Mouse (Mus musculus) forebrain, embryonic 16.5 days (tissue): ENCODE measurements at regions not wholly inside any gene's neighbourhood (a gene's known extent, or its start where the extent isn't known, plus 50 kb on each side); places are given as distances from the start of the nearest gene placed in this dataset.

Source experiments
- ATAC-seq: fragments of 200-750 bp; cut with Nextera tagmentation; 2 replicates; pipeline ENCODE4 v1.8.0; 2017; ENCODE audit warnings: mild to moderate bottlenecking, moderate library complexity
- H3K27ac ChIP-seq: fragments of 300-500 bp; sonication (generic); 2 replicates; pipeline ENCODE4 v1.5.1; 2014; ENCODE audit warnings: low read length, control low read depth
- H3K27me3 ChIP-seq: fragments of 300-500 bp; sonication (generic); replicated peaks from 2 replicates; pipeline ENCODE4 v1.6.1; 2014; ENCODE audit warnings: low read length; ENCODE audit not compliant: control insufficient read depth, insufficient read depth
- H3K36me3 ChIP-seq: fragments of 300-500 bp; sonication (generic); 2 replicates; pipeline ENCODE4 v1.6.1; 2014; ENCODE audit not compliant: control insufficient read depth, insufficient read depth
- H3K4me1 ChIP-seq: fragments of 300-500 bp; sonication (generic); replicated peaks from 2 replicates; pipeline ENCODE4 v1.6.1; 2014; ENCODE audit warnings: low read length; ENCODE audit not compliant: control insufficient read depth, insufficient read depth
- H3K4me2 ChIP-seq: fragments of 300-500 bp; sonication (generic); 2 replicates; pipeline ENCODE4 v1.6.1; 2014; ENCODE audit warnings: mild to moderate bottlenecking, low read length, control low read depth
- H3K4me3 ChIP-seq: fragments of 300-500 bp; sonication (generic); replicated peaks from 2 replicates; pipeline ENCODE4 v1.5.1; 2014; ENCODE audit warnings: mild to moderate bottlenecking, low read length, control low read depth
- H3K9ac ChIP-seq: fragments of 300-500 bp; sonication (generic); replicated peaks from 2 replicates; pipeline ENCODE4 v1.6.1; 2014; ENCODE audit warnings: low read depth, low read length, control low read depth
- H3K9me3 ChIP-seq: fragments of 300-500 bp; sonication (generic); 2 replicates; pipeline ENCODE4 v1.6.1; 2016; ENCODE audit warnings: low read length; ENCODE audit not compliant: control insufficient read depth
- WGBS: fragments of 180-500 bp; shearing (Covaris S2); extraction: QIAGEN DNeasy Blood & Tissue Kit; methylation state at CpG from one replicate; pipeline ENCODE4 v1.1.7; 2014; 5-methylcytosine and 5-hydroxymethylcytosine counted together

DNA sequence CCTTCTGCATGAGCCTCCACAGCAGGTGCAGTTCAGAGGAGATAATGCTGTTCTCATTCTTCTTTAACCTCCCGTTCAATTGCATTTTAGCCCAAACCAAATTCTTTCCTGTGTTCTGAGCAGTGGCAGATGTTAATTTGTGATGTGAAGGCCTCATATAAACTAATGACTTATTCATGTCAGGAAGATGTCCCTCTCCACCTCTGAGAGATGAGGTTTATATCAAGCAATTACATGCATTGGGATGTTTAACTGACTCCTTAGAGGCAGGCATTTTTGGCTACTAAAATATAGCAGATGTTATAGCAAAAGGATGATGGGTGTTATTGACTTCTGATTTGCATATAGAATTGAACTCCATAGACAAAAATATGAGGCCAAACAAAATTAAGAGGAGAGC lies 262.1 kb downstream of the Kcna4 start:
- Histone ChIP-seq H3K27me3 (no peaks in the 10 kb centered on the region), H3K9ac (no peak overlapping the region), H3K9me3 (no peaks in the 10 kb centered on the region), H3K4me3 (no peak overlapping the region), H3K4me1 (no peaks in the 10 kb centered on the region), H3K36me3 (no peaks in the 10 kb centered on the region), H3K4me2 (no peak overlapping the region), H3K27ac (no peak overlapping the region)
- 55% methylated on average over 1 of the region's 1 CpGs for WGBS
- no peak for ATAC-seq

DNA sequence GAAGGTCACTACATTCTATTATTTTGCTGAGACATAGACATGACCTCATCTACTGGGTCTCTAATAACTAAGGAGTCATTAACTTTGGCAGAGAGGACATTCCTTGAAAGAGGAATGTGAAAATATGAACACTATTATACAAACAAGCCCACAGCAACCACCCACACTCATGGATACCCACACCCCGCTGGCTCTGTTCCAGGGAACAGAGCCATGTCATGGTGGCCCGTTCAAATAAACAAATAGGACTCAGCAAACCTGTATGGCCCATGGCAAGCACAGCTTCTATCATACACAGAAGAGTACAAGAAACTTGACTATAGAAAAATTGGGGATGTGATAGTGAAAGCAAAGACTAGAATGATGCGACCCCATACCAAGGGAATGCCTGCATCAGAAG lies 265.8 kb downstream of the Kcna4 start:
- 85% methylated on average over 3 of the region's 3 CpGs for WGBS
- Histone ChIP-seq H3K36me3 (no peaks in the 10 kb centered on the region), H3K9ac (no peak overlapping the region), H3K9me3 (no peaks in the 10 kb centered on the region), H3K27me3 (no peaks in the 10 kb centered on the region), H3K27ac (no peak overlapping the region), H3K4me2 (no peak overlapping the region), H3K4me1 (no peaks in the 10 kb centered on the region), H3K4me3 (no peak overlapping the region)
- no peak for ATAC-seq

DNA sequence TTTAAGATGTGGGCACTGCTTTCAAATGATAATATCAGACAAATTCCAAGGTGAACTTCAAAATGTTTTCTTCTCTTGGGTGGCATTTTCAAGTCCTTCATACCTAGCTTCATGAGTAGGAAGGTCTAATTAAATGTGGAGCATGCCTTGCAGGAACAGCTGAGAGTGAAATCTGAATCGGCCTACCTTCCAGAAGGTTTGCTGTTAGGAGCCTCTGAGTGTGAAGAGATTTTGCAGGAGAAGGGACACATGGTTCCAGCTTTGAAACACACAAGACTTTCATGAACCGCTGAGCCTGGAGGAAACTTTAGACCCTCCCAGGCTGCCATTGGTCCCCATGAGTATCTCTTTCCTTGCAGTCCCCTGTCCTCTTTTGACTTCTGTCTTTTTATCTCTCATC lies 279.2 kb downstream of the Kcna4 start:
- Histone ChIP-seq H3K4me1 (no peaks in the 10 kb centered on the region), H3K4me3 (no peak overlapping the region), H3K9me3 (no peaks in the 10 kb centered on the region), H3K36me3 (no peaks in the 10 kb centered on the region), H3K27ac (no peak overlapping the region), H3K27me3 (no peaks in the 10 kb centered on the region), H3K9ac (no peak overlapping the region), H3K4me2 (no peak overlapping the region)
- ATAC-seq: no peak
- 76% methylated on average over 2 of the region's 2 CpGs for WGBS

DNA sequence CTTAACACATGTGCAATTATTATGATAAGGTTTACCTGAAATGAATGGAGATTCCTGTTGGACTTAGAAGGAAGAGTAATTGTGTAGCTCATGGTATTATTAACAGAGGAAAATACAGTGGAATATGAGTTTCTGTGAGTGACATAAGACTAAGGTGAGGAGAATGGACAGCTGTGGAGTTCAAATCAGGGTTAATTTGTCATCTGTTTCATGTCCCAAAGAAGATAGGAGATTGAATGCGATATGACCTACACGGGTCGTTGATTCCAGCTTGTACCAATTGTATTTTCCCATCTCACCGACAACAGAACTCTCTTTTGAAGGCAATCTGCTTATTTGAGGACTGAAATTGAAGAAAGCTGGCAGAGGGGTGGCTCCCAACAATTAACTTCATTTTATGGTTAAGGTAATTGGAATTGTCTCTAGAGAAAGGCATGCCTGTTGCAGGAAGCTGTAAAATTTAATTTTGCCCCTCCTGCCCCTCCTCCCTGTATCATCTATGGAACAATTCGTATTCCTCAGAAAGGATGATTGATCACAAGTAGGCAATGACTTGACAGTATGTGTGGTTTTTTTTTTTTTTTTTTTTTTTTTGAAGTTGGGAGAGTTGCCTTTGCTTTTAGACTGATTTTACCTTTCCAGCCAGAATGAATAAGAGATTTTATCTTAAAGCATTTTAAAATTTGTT lies 319.6 kb downstream of the Kcna4 start:
- no peaks in the 10 kb centered on the region for H3K27me3 ChIP-seq
- no peak overlapping the region for H3K4me3 ChIP-seq
- WGBS: 67% methylated on average over 5 of the region's 5 CpGs
- no peak overlapping the region for H3K27ac ChIP-seq
- H3K4me1 ChIP-seq: peaks cover 5% of the 10 kb centered on the region; the same call in 1 of the 2 replicates
- no peak overlapping the region for H3K9ac ChIP-seq
- H3K9me3 ChIP-seq: no peaks in the 10 kb centered on the region
- ATAC-seq: no peak
- H3K36me3 ChIP-seq: no peaks in the 10 kb centered on the region
- no peak overlapping the region for H3K4me2 ChIP-seq

DNA sequence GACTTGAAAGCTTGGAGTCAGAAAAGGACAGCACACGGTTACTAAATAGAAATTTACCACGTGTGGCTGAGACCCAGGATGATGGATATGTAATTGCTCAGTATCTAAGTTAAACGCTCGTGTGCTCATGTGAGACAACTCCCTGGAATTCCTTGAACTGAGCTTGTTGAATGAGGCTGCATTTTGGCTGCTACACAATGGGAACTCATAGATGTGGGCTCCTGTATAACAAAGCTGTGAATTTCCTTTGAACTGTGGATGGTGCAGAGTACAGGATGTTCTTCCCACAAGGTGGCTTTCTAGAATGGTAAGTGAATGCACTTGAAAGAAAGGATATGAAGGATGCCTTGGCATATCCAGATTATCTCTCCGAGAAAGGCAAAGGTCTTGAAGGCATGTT lies 321.4 kb downstream of the Kcna4 start:
- Histone ChIP-seq H3K9ac (no peak overlapping the region), H3K4me3 (no peak overlapping the region), H3K27ac (no peak overlapping the region), H3K27me3 (no peaks in the 10 kb centered on the region), H3K36me3 (no peaks in the 10 kb centered on the region), H3K4me2 (no peak overlapping the region), H3K9me3 (no peaks in the 10 kb centered on the region), H3K4me1 (peaks cover 5% of the 10 kb centered on the region; the same call in 1 of the 2 replicates)
- ATAC-seq: no peak
- WGBS: 16% methylated on average over 5 of the region's 5 CpGs

DNA sequence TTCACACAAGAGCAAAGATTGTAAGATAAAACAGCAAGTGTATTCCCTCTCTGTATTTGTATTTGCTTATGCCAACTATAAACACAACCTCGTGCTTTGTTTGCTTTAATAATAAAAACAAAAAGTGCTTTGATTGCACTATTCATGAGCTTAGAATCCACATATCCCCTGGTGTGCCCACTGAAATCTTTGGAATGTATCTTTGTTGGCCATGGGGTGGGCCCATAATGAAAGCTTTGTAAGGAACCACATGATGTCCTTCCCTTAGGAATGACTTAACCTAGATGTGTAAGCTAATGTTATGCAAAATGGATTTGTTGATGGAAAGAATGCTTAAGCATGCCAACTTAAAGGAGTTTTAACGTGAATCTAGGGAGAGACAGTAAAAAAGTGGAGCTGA lies 321.8 kb downstream of the Kcna4 start:
- H3K9me3 ChIP-seq: no peaks in the 10 kb centered on the region
- no peak overlapping the region for H3K4me2 ChIP-seq
- no peak for ATAC-seq
- no peaks in the 10 kb centered on the region for H3K36me3 ChIP-seq
- no peaks in the 10 kb centered on the region for H3K27me3 ChIP-seq
- no peak overlapping the region for H3K27ac ChIP-seq
- H3K9ac ChIP-seq: no peak overlapping the region
- WGBS: 2% methylated on average over 2 of the region's 2 CpGs
- H3K4me1 ChIP-seq: peaks cover 5% of the 10 kb centered on the region; the same call in 1 of the 2 replicates
- H3K4me3 ChIP-seq: no peak overlapping the region

DNA sequence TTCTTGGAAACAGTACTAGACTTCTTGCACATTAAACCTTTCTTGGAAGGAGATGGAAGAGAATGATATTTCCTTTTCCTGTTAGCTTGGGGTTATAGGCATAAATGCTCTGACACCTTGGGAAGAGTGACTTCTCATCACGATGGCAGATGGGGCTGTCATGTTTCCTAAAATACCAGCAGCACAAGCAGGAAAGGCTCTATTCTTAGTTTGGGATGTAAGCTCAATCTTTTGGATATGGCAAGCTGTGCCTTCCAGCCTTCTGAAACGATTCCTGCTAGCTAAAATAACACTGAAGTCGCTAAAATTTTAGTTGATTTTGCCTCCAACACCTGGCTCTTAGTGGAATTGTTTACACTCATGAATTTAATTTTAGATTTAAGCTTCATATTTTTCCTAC lies 324.3 kb downstream of the Kcna4 start:
- ATAC-seq: peak; percentile 66
- H3K36me3 ChIP-seq: no peaks in the 10 kb centered on the region
- no peaks in the 10 kb centered on the region for H3K9me3 ChIP-seq
- H3K4me1 ChIP-seq: peaks cover 5% of the 10 kb centered on the region; the same call in 1 of the 2 replicates
- no peaks in the 10 kb centered on the region for H3K27me3 ChIP-seq
- 57% methylated on average over 3 of the region's 3 CpGs for WGBS
- no peak overlapping the region for H3K4me2 ChIP-seq
- H3K27ac ChIP-seq: no peak overlapping the region
- H3K4me3 ChIP-seq: no peak overlapping the region
- no peak overlapping the region for H3K9ac ChIP-seq

DNA sequence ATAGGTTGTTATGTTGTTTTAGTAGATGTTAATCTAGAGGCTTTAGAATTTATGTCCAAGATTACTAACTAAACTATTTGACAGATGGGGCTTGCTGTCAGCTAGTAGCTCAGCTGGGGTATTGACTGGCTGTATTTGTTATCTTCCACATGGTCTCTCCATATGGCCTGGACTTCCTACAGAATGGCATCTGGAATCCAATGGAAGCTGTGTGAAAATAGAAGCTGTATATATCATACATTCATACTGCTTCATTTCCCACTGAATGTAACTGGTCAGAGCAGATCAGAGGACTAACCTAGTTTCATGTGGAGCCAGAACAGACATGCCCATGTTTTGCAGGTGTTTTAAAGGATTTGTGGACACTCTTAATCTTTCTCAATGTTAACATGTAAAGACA lies 337.0 kb downstream of the Kcna4 start:
- H3K9me3 ChIP-seq: no peaks in the 10 kb centered on the region
- ATAC-seq: no peak

DNA sequence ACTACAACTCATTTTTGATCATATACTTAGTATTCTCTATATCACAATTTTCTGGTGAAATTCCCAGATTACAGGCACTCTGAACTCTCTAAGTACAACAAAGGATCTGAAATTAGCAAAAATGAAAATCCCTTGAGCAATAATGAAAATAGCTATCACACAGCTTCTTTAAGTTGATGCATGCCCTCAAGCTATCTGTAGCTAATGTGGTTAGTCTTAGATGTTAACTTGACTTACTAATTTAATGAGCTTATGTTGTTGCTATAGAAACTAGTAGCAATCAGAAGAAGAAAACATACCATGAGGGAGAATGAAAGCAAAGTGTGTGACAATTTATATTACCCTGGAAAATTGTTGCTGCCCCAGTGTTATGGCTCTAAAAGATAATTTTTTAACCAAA lies 368.7 kb downstream of the Kcna4 start:
- Histone ChIP-seq H3K9ac (no peak overlapping the region), H3K4me2 (no peak overlapping the region), H3K9me3 (no peaks in the 10 kb centered on the region), H3K27ac (no peak overlapping the region), H3K27me3 (no peaks in the 10 kb centered on the region), H3K36me3 (no peaks in the 10 kb centered on the region), H3K4me3 (no peak overlapping the region), H3K4me1 (no peaks in the 10 kb centered on the region)
- no peak for ATAC-seq

More for the DNA sequence above, 337.0 kb downstream of the Kcna4 start:
- H3K4me1 ChIP-seq: no peaks in the 10 kb centered on the region
- H3K9ac ChIP-seq: no peak overlapping the region
- H3K4me3 ChIP-seq: no peak overlapping the region
- no peak overlapping the region for H3K27ac ChIP-seq
- no peak overlapping the region for H3K4me2 ChIP-seq
- no peaks in the 10 kb centered on the region for H3K27me3 ChIP-seq
- no peaks in the 10 kb centered on the region for H3K36me3 ChIP-seq
